Mouse (Mus musculus) kidney, postnatal 0 days (tissue): Measurements from ENCODE around the gene Il17rd. TPM values are rescaled to one million over a fixed set of nuclear protein-coding genes. Genes with fewer than 3 reads are reported as not detected.
A peak's percentile ranks its signal among the peaks of the same experiment; 100 is the strongest.

Experiments used
- ATAC-seq: fragments of 200-750 bp; cut with Nextera tagmentation; replicated peaks from 2 replicates; pipeline ENCODE4 v1.8.0; 2017; ENCODE audit warnings: low read depth, moderate number of reproducible peaks, moderate TSS enrichment, moderate library complexity; ENCODE audit not compliant: low FRiP score
- DNase-seq: peaks from one replicate; pipeline ENCODE4 v3.0.0-alpha.2; 2016; ENCODE audit warnings: low spot score
- H3K27ac ChIP-seq: fragments of 300-500 bp; sonication (generic); 2 replicates; pipeline ENCODE4 v1.5.1; 2014; ENCODE audit warnings: mild to moderate bottlenecking
- H3K27me3 ChIP-seq: fragments of 300-500 bp; sonication (generic); 2 replicates; pipeline ENCODE4 v1.6.1; 2014; ENCODE audit warnings: low read length, mixed read lengths; ENCODE audit not compliant: insufficient read depth
- H3K36me3 ChIP-seq: fragments of 300-500 bp; sonication (generic); 2 replicates; pipeline ENCODE4 v1.6.1; 2014; ENCODE audit warnings: low read length, mixed read lengths; ENCODE audit not compliant: insufficient read depth
- H3K4me1 ChIP-seq: fragments of 300-500 bp; sonication (generic); replicated peaks from 2 replicates; pipeline ENCODE4 v1.6.1; 2014; ENCODE audit warnings: antibody characterized with exemption, low read length, mixed read lengths; ENCODE audit not compliant: insufficient read depth
- H3K4me2 ChIP-seq: fragments of 300-500 bp; sonication (generic); 2 replicates; pipeline ENCODE4 v1.6.1; 2014; ENCODE audit warnings: mild to moderate bottlenecking, low read length, moderate library complexity, mixed read lengths
- H3K4me3 ChIP-seq: fragments of 300-500 bp; sonication (generic); replicated peaks from 2 replicates; pipeline ENCODE4 v1.5.1; 2014; ENCODE audit warnings: low read depth, low read length
- H3K9ac ChIP-seq: fragments of 300-500 bp; sonication (generic); 2 replicates; pipeline ENCODE4 v1.6.1; 2014; ENCODE audit warnings: low read depth, low read length
- H3K9me3 ChIP-seq: fragments of 300-500 bp; sonication (generic); replicated peaks from 2 replicates; pipeline ENCODE4 v1.6.1; 2016; ENCODE audit warnings: low read length, inconsistent platforms, mixed read lengths
- CTCF ChIP-seq: IDR thresholded peaks from 2 replicates; pipeline ENCODE4 v1.5.1; 2016; ENCODE audit warnings: antibody characterized with exemption, low read depth, mild to moderate bottlenecking, moderate library complexity
- WGBS: fragments of 180-500 bp; shearing (Covaris S2); extraction: QIAGEN DNeasy Blood & Tissue Kit; methylation state at CpG from one replicate; pipeline ENCODE4 v1.1.7; 2014; 5-methylcytosine and 5-hydroxymethylcytosine counted together
- polyA plus RNA-seq: library from polyadenylated mRNA; unstranded; fragments of >200 nt; fragmentation: Nextera tagmentation; extraction: Ambion mirVana; gene quantifications from 2 replicates; pipeline ENCODE4 v1.2.1, GENCODE M21; 2015

Gene Il17rd
- polyA plus RNA-seq, 1 experiment from 2014 or later = 3.9 TPM

- H3K4me1 ChIP-seq = peaks cover 28% of the 10 kb centered on the region; the same call in 1 of the 2 replicates
- DNase-seq (no peak), ATAC-seq (no peak)
- H3K4me2 ChIP-seq = no peak overlapping the region
- no peak for TF ChIP-seq CTCF
- no peak overlapping the region for H3K9ac ChIP-seq
- H3K4me3 ChIP-seq = no peak overlapping the region
- no peaks in the 10 kb centered on the region for H3K9me3 ChIP-seq
- no peaks in the 10 kb centered on the region for H3K27me3 ChIP-seq
- peak overlapping the region; percentile 25; the same call in 1 of the 2 replicates for H3K27ac ChIP-seq
- H3K36me3 ChIP-seq = no peaks in the 10 kb centered on the region
- WGBS = 61% methylated on average over 8 of the region's 8 CpGs
Observed at GRCm38 (mm10) chr14:27075909-27076521, 37.3 kb downstream of the Il17rd start.

- ATAC-seq = no peak
- H3K4me1 ChIP-seq = 0 out of 2 replicates have a peak, but pooled peaks cover 27% of the 10 kb centered on the region
- H3K9ac ChIP-seq = no peak overlapping the region
- H3K36me3 ChIP-seq = no peaks in the 10 kb centered on the region
- 62% methylated on average over 2 of the region's 2 CpGs for WGBS
- no peaks in the 10 kb centered on the region for H3K27me3 ChIP-seq
- no peak for DNase-seq
- H3K27ac ChIP-seq = peak overlapping the region; percentile 25; the same call in 1 of the 2 replicates
- H3K4me3 ChIP-seq = no peak overlapping the region
- no peak overlapping the region for H3K4me2 ChIP-seq
- no peaks in the 10 kb centered on the region for H3K9me3 ChIP-seq
- no peak for TF ChIP-seq CTCF
Observed at GRCm38 (mm10) chr14:27076522-27076920, 37.8 kb downstream of the Il17rd start.

GRCm38 (mm10) chr14:27081536-27082275 is 43.0 kb downstream of the Il17rd start:
- H3K27ac ChIP-seq = no peak overlapping the region
- ATAC-seq (no peak), DNase-seq (no peak)
- no peaks in the 10 kb centered on the region for H3K27me3 ChIP-seq
- WGBS = 49% methylated on average over 5 of the region's 5 CpGs
- 0 out of 2 replicates have a peak, but pooled peaks cover 4% of the 10 kb centered on the region for H3K4me1 ChIP-seq
- no peaks in the 10 kb centered on the region for H3K9me3 ChIP-seq
- H3K36me3 ChIP-seq = no peaks in the 10 kb centered on the region
- no peak overlapping the region for H3K4me2 ChIP-seq
- TF ChIP-seq CTCF = no peak
- no peak overlapping the region for H3K9ac ChIP-seq
- H3K4me3 ChIP-seq = no peak overlapping the region

- H3K4me1 ChIP-seq = 0 out of 2 replicates have a peak, but pooled peaks cover 3% of the 10 kb centered on the region
- H3K4me3 ChIP-seq = no peak overlapping the region
- no peaks in the 10 kb centered on the region for H3K36me3 ChIP-seq
- DNase-seq (no peak), ATAC-seq (no peak)
- H3K9me3 ChIP-seq = no peaks in the 10 kb centered on the region
- no peak overlapping the region for H3K4me2 ChIP-seq
- no peaks in the 10 kb centered on the region for H3K27me3 ChIP-seq
- no peak for TF ChIP-seq CTCF
- no peak overlapping the region for H3K9ac ChIP-seq
- H3K27ac ChIP-seq = no peak overlapping the region
- 66% methylated on average over 5 of the region's 5 CpGs for WGBS
Observed at GRCm38 (mm10) chr14:27085471-27085870, 46.7 kb downstream of the Il17rd start.

- Histone ChIP-seq H3K27ac (no peak overlapping the region), H3K27me3 (no peaks in the 10 kb centered on the region), H3K36me3 (no peaks in the 10 kb centered on the region), H3K4me2 (no peak overlapping the region), H3K4me3 (no peak overlapping the region), H3K9ac (no peak overlapping the region), H3K4me1 (0 out of 2 replicates have a peak, but pooled peaks cover 3% of the 10 kb centered on the region), H3K9me3 (no peaks in the 10 kb centered on the region)
- WGBS = 69% methylated on average over 4 of the region's 4 CpGs
- DNase-seq (no peak), ATAC-seq (no peak)
- TF ChIP-seq CTCF = no peak
Observed at GRCm38 (mm10) chr14:27085999-27086398, 47.3 kb downstream of the Il17rd start.

GRCm38 (mm10) chr14:27094247-27094646 is 55.5 kb downstream of the Il17rd start:
- no peak for TF ChIP-seq CTCF
- Histone ChIP-seq H3K9ac (no peak overlapping the region), H3K36me3 (peaks cover 5% of the 10 kb centered on the region; the same call in 1 of the 2 replicates), H3K4me1 (no peaks in the 10 kb centered on the region), H3K27ac (no peak overlapping the region), H3K9me3 (no peaks in the 10 kb centered on the region), H3K27me3 (no peaks in the 10 kb centered on the region), H3K4me2 (no peak overlapping the region), H3K4me3 (no peak overlapping the region)
- no peak for ATAC-seq
- no peak for DNase-seq
- WGBS = 79% methylated on average over 5 of the region's 5 CpGs
